Mouse (Mus musculus) erythroblast, adult 5-6 weeks (primary cell): Measurements from ENCODE around the gene Cacna2d3. TPM values are rescaled to one million over a fixed set of nuclear protein-coding genes. Genes with fewer than 3 reads are reported as not detected.

Experiments
- ATAC-seq: replicated peaks from 2 replicates; pipeline ENCODE4 v1.8.0; 2016; ENCODE audit warnings: moderate number of reproducible peaks, mild to moderate bottlenecking, moderate TSS enrichment, inconsistent platforms; ENCODE audit not compliant: poor library complexity, low FRiP score, severe bottlenecking
- total RNA-seq, 2 experiments: library from RNA; stranded (forward) in 1 of 2; stranded (reverse) in 1 of 2; fragments of 150-400 nt in 1 of 2; fragments of 200-764, 138-1000 nt in 1 of 2; gene quantifications; 2 replicates each; pipeline versions ENCODE4 v1.2.3 to v1.2.4; 2015 to 2017; ENCODE audit warnings: low replicate concordance in 2 of 2

The Cacna2d3 gene
- total RNA-seq (2015; ENCODE audit: low replicate concordance) = not detected in 2 replicates
- 0.28 TPM in 1 of 2 replicates, not detected in the other for total RNA-seq (2017; ENCODE audit: low replicate concordance)

DNA sequence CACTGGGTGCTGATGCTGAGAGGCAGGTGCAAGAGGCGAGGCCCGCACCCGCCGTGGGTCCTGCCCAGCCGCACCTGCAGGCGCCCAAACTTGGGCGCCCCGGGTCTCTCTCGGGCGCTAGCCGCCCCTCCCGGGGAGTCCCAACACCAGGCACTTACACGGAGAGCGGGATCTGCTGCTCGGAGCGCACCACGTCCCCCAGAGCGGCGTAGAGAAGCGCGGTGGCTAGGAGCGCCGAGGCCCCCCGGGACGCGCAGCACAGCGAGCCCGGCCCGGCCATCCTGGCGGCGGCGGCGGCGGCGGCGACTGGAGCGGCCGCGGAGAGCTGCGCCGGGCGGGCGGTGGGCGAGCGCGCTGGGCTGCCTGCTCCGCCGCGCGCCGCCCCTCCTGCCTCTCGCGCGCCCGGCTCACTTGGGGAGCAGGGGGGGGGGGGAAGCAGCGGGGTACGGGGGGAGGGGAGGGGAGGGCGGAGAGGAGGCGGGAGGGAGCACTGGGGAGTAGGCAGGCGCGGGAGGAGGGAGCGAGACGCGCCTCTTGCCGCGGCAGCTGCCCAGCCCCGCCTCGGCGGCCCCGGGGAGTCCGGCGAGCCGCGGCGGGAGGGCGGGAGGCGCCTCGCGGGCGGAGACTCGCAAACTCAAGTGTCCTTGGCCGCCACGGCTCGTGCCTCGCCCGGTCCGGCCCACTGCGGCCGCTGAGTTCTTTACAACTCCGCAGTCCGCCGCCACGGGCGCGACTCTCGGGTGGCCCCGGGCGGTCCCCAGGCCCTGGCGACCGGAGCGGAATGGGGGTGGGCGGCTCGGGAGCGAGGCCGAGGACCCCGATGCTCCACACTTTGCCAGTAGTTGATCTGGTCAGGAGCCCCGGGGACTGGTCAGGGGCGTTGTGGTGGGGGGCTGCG lies at the start of gene Cacna2d3:
TSS of gene Cacna2d3 (minus strand) at position 377 of the 898 bp plus-strand sequence.
- no peak for ATAC-seq

- no peak for ATAC-seq
Observed at GRCm38 (mm10) chr14:29769486-29769885, 47.8 kb upstream of the Cacna2d3 start.

DNA sequence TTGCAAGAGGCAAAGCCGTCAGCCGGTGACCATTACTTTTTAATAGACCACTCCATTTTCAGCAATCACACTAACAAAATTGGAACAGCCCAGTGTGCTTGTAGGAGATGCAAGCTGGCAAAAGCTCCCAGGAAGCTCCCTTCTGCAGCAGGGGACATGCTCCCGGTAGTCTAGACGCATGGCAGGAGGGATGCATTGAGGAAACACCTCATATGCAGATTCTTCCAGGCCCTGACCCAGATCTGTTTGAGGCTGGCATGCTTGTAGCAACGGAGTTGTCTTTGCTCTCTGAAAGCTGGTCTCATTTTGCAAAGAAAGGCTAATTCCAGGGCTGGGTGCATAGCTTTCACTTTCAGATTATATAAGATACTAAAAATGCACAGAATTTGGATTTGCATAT lies 31.2 kb upstream of the Cacna2d3 start:
- no peak for ATAC-seq

DNA sequence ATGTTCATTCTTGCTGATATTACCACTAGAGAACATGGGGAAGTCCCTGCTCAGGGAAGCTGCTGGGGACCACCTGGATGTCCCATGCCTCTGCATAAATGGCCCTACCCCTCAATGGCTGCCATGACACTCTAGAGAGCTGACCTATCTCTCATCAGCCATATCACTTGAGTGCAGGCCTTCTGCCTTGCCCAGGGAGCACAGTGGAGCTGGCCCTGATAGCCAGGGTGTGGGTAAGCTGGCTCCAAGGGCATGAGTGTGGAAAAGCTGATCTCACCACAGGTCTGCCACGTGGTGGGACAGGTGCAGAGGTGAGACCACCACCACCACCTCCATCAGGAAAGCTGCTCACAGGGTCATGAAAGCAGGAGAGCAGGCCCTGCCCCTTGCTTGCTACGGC lies 17.1 kb upstream of the Cacna2d3 start:
- ATAC-seq = no peak

DNA sequence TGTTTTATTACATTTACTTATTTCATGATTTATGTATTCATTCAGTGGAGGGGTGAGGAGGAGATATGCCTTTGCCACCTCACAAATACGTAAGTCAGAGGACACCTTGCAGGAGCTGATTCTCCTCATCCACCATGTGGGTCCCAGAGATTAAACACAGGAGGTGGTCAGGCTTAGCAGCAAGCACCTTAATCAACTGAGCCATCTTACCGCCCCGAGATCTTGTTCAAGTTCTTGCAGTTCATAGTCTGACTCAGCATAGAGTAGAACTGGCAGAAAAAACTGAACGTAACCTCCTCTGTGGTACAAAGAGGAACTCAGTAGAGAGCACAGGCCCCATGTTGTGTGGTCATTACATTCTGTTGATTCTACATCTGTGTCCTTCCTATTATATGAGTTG lies 8.6 kb upstream of the Cacna2d3 start:
- no peak for ATAC-seq

GRCm38 (mm10) chr14:29729009-29729408 lies 7.3 kb upstream of the Cacna2d3 start:
- no peak for ATAC-seq

- no peak for ATAC-seq
Observed at GRCm38 (mm10) chr14:29727596-29727995, 5.9 kb upstream of the Cacna2d3 start.

DNA sequence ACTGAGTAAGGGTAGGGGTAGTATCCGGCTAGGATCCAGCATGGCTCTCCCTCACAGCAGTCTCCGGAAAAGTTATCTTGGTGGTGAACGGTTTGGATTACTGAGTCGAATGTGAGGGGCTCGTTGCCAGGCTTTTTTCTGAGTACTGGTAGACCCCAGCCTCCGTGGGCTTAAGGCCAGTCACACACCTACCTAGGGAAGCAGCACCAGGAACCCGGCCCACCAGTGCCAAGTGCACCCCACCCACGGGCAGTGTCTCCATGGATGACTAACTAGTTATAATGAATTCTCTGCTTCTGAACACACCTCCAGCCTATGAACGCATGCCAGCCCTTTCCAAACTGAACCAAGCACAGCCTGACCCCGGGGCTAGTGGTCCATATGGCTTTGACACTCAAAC lies 1.6 kb upstream of the Cacna2d3 start:
- no peak for ATAC-seq

DNA sequence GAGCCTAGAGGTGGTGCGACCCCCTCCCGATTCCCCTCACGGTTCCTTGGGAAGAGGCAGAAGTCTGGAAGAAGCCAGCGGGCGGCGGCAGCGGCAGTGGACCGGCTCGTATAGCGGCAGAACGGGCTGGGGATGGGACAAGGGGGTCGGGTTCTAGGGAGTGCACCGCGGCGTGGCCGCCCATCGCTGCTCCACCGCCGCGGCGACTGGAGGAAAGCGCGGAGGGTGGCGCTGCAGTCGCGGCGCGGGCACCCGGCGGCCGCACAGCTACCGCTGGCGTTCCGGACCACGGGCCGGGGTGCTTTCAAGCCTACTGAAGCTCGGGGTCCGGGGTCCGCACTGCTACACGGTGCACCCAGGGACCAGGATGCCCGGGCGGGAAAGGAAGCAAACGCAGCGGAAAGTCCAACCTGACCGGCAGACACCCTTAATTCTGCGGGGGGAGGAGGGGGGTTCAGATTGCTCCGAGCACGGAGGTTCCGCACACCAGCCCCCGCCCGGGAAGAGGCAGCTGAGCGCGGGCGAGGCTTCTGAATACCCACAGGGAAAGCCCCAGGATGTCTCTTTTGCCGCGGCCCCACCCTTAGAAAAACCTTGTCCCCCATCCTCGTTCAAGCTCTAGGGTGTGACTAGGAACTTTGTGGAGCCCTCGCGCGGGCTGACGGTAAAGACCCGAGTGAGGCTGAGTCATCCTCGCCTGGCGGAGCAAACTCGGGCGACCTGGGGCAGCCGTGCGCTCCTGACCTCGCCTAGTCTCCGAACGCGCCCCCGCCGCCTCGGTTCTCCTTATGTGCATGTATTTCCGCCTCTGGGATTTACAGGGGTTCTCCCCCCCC lies 940 bp upstream of the Cacna2d3 start:
- ATAC-seq = no peak

- no peak for ATAC-seq
Observed at GRCm38 (mm10) chr14:29721131-29721487, 555 bp downstream of the Cacna2d3 start.

- ATAC-seq = no peak
Observed at GRCm38 (mm10) chr14:29720334-29720911, 1.2 kb downstream of the Cacna2d3 start.

DNA sequence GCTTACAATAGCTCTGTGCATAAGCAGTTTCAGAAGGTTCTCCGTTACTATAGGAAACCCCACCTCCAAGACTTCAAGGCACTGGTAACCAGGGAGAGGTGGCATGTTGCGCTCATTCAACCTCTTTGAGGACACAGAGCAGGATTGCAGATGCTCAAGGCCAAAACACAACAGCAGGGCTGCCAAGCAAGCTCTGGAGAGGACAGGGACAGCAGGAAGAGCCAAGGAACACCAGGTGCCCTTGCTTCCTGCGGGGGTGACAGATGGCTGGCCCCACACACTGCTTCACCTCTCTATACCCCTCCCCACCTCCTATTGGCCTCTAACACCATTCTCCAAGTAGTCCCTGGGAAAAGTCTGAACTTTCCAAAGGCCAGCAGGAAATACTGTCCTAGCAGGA lies 9.0 kb downstream of the Cacna2d3 start:
- ATAC-seq = no peak

- ATAC-seq = no peak
Observed at GRCm38 (mm10) chr14:29707561-29708335, 13.9 kb downstream of the Cacna2d3 start.

GRCm38 (mm10) chr14:29702762-29703161 lies 18.9 kb downstream of the Cacna2d3 start:
- ATAC-seq = no peak

GRCm38 (mm10) chr14:29696131-29696530 lies 25.5 kb downstream of the Cacna2d3 start:
- no peak for ATAC-seq

- ATAC-seq = no peak
Observed at GRCm38 (mm10) chr14:29672436-29673050, 49.1 kb downstream of the Cacna2d3 start.

DNA sequence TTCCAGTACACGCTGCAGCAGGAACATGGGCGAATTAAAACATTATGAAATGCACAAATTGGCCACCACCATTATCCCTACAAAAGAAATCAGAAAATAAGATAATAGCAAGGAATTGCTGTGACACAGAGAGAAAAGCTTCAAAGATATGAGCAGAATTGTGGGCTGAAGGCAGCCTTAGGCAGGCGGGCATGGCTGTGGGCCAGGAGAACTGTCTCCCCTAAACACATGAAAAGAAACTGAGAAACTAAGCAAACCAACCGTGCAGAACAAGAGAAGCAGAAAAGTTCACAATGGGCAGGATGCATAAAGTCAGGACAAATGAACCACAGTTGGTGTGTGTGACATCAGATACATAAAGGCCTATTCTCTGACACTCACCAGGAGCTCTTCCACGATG lies 51.8 kb downstream of the Cacna2d3 start:
- ATAC-seq = no peak

DNA sequence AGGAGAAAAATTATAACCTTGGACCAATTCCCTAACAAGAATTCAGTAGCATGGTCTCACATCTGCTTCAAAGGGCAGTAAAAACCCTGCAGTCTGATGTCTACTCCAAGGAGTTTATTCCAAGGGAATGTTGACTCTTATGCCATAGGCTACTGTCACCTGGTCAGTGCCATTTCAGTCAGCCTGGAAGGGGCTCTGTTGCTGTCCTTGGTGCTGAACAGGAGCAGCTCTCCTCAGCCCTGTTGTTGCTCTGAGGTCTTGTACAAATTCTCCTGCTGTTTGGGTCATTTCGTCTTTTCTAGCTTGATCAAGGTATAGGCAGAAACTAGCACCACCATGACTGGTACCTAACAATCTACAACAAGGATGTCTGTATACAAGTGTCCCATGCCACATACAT lies 64.7 kb downstream of the Cacna2d3 start:
- ATAC-seq = no peak

DNA sequence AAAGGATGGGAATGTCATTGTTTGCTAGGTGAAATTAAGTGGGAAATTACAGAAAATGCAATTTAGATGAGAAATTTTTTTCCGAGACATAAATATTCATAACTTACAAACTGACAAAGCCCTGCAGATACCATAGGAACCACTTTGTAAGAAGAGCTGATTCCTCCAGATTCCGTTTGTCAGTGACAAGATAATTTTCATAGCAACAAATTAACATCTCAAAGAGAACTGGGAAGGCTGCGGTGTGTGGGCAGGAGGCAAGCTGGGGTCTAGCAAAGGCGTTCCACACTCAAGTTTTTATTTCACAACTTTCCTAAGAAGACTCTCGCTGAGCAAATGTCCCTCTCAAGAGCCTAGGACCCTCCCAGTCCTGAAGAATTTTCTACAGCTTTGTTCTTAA lies 71.1 kb downstream of the Cacna2d3 start:
- ATAC-seq = no peak
